Mouse (Mus musculus) heart, postnatal 14 days (tissue): ENCODE measurements at regions not wholly inside any gene's neighbourhood (a gene's known extent, or its start where the extent isn't known, plus 50 kb on each side); places are given as distances from the start of the nearest gene placed in this dataset.
"Not testable (repeated sequence)": the region's sequence is repeated elsewhere in the genome, so short reads cannot be mapped to it uniquely, and the experiment has no call there.

Experiments
- DNase-seq, 2 experiments: peaks; one replicate each; pipeline ENCODE4 v3.0.0; 2021 to 2022
- intact Hi-C: fragments of 180-260 bp; cut with DNase I; formaldehyde crosslinking; loops from one replicate; pipeline ENCODE4 v1.15.1; 2025

GRCm38 (mm10) chr5:148787270-148787669 lies 141.8 kb downstream of the Katnal1 start:
- DNase-seq = no peak
- intact Hi-C loops = no loop called here

- intact Hi-C loops = not testable (repeated sequence)
These were observed 148.0 kb downstream of the Katnal1 start for GRCm38 (mm10) chr5:148781076-148781475.

GRCm38 (mm10) chr5:148776796-148777659 lies 152.1 kb downstream of the Katnal1 start:
- intact Hi-C loops = no loop called here

More at GRCm38 (mm10) chr5:148781076-148781475, 148.0 kb downstream of the Katnal1 start:
- DNase-seq = not testable (repeated sequence)

GRCm38 (mm10) chr5:148775232-148775631 lies 153.9 kb downstream of the Katnal1 start:
- intact Hi-C loops = no loop called here
- DNase-seq = no peak

More at GRCm38 (mm10) chr5:148776796-148777659, 152.1 kb downstream of the Katnal1 start:
- DNase-seq = no peak

- DNase-seq = no peak
- intact Hi-C loops = no loop called here
These were observed 154.7 kb downstream of the Katnal1 start for GRCm38 (mm10) chr5:148774446-148774845.

GRCm38 (mm10) chr5:148769452-148769851 lies 159.7 kb downstream of the Katnal1 start:
- DNase-seq = no peak
- intact Hi-C loops = no loop called here

GRCm38 (mm10) chr5:148768346-148768745 lies 160.8 kb downstream of the Katnal1 start:
- DNase-seq = no peak
- intact Hi-C loops = no loop called here

GRCm38 (mm10) chr5:148765993-148766392 lies 163.1 kb downstream of the Katnal1 start:
- DNase-seq = no peak
- intact Hi-C loops = no loop called here

GRCm38 (mm10) chr5:148760108-148760507 lies 169.0 kb downstream of the Katnal1 start:
- no peak for DNase-seq
- intact Hi-C loops = no loop called here

GRCm38 (mm10) chr5:148758786-148759185 lies 170.3 kb downstream of the Katnal1 start:
- no peak for DNase-seq
- intact Hi-C loops = no loop called here

GRCm38 (mm10) chr5:148757715-148758114 lies 171.4 kb downstream of the Katnal1 start:
- DNase-seq = no peak
- intact Hi-C loops = no loop called here

GRCm38 (mm10) chr5:148757236-148757635 lies 171.9 kb downstream of the Katnal1 start:
- intact Hi-C loops = no loop called here
- peak in 1 of 2 experiments; percentile 25 for DNase-seq

- no peak for DNase-seq
- intact Hi-C loops = no loop called here
These were observed 172.7 kb downstream of the Katnal1 start for GRCm38 (mm10) chr5:148756246-148756930.

GRCm38 (mm10) chr5:148755807-148756206 lies 173.3 kb downstream of the Katnal1 start:
- DNase-seq = no peak
- intact Hi-C loops = no loop called here

- DNase-seq = no peak
- intact Hi-C loops = no loop called here
These were observed 174.2 kb downstream of the Katnal1 start for GRCm38 (mm10) chr5:148754896-148755295.

- intact Hi-C loops = no loop called here
- DNase-seq = no peak
These were observed 174.8 kb downstream of the Katnal1 start for GRCm38 (mm10) chr5:148754363-148754762.

- intact Hi-C loops = no loop called here
These were observed 175.7 kb downstream of the Katnal1 start for GRCm38 (mm10) chr5:148753457-148753856.

GRCm38 (mm10) chr5:148751980-148752379 lies 177.1 kb downstream of the Katnal1 start:
- intact Hi-C loops = no loop called here
- no peak for DNase-seq

More at GRCm38 (mm10) chr5:148753457-148753856, 175.7 kb downstream of the Katnal1 start:
- DNase-seq = no peak

- DNase-seq = no peak
- intact Hi-C loops = no loop called here
These were observed 179.0 kb downstream of the Katnal1 start for GRCm38 (mm10) chr5:148750002-148750734.

- DNase-seq = no peak
- intact Hi-C loops = no loop called here
These were observed 181.0 kb downstream of the Katnal1 start for GRCm38 (mm10) chr5:148747972-148748764.
